Mouse (Mus musculus) ES-E14 (cell line): ENCODE results near the gene Olfr1395. TPM values are rescaled to one million over a fixed set of nuclear protein-coding genes. Genes with fewer than 3 reads are reported as not detected.
A peak's percentile ranks its signal among the peaks of the same experiment; 100 is the strongest.
"Not testable (repeated sequence)": the region's sequence is repeated elsewhere in the genome, so short reads cannot be mapped to it uniquely, and the experiment has no call there.

Experiments used
- DNase-seq: peaks from one replicate; pipeline ENCODE4 v3.0.0-alpha.2; 2013; ENCODE audit warnings: low read depth, low spot score
- H3K27ac ChIP-seq: 2 replicates; pipeline ENCODE4 v1.5.1; 2012; ENCODE audit warnings: low read depth, mild to moderate bottlenecking, low read length, moderate library complexity, mixed read lengths; ENCODE audit not compliant: poor library complexity, insufficient read depth, severe bottlenecking
- H3K36me3 ChIP-seq: 2 replicates; pipeline ENCODE4 v1.6.1; 2012; ENCODE audit warnings: mild to moderate bottlenecking, low read length, moderate library complexity, mixed read lengths; ENCODE audit not compliant: control insufficient read depth, poor library complexity, insufficient read depth, severe bottlenecking
- H3K4me1 ChIP-seq, 2 experiments: fragments of 150-350 bp in 1 of 2; sonication (generic) in 1 of 2; 2 replicates each; pipeline ENCODE4 v1.6.1; 2012; ENCODE audit warnings: low read length in 2 of 2, mild to moderate bottlenecking in 1 of 2, mixed read lengths in 1 of 2; ENCODE audit not compliant: control insufficient read depth in 2 of 2, insufficient read depth in 2 of 2, poor library complexity in 1 of 2
- H3K4me3 ChIP-seq, 2 experiments: fragments of 150-350 bp in 1 of 2; sonication (generic) in 1 of 2; 2 replicates each; pipeline ENCODE4 v1.5.1; 2012; ENCODE audit warnings: low read length in 2 of 2, low read depth in 1 of 2, mild to moderate bottlenecking in 1 of 2, mixed read lengths in 1 of 2; ENCODE audit not compliant: insufficient read depth in 1 of 2, poor library complexity in 1 of 2, severe bottlenecking in 1 of 2
- H3K9ac ChIP-seq: 2 replicates; pipeline ENCODE4 v1.6.1; 2012; ENCODE audit warnings: low read depth, mild to moderate bottlenecking, low read length, mixed read lengths; ENCODE audit not compliant: poor library complexity, insufficient read depth, severe bottlenecking
- H3K9me3 ChIP-seq: fragments of 150-350 bp; sonication (generic); 2 replicates; pipeline ENCODE4 v1.6.1; 2012; ENCODE audit warnings: low read depth, mild to moderate bottlenecking, low read length; ENCODE audit not compliant: control insufficient read depth, insufficient read depth
- CHD2 ChIP-seq: IDR thresholded peaks from 2 replicates; pipeline ENCODE4 v1.6.1; 2014; ENCODE audit warnings: mild to moderate bottlenecking, low read depth, low read length, inconsistent platforms
- HCFC1 ChIP-seq: IDR thresholded peaks from 2 replicates; pipeline ENCODE4 v1.6.1; 2012; ENCODE audit warnings: low read length, inconsistent platforms, borderline replicate concordance; ENCODE audit not compliant: insufficient read depth
- MAFK ChIP-seq: IDR thresholded peaks from 2 replicates; pipeline ENCODE4 v1.6.1; 2014; ENCODE audit warnings: mild to moderate bottlenecking, low read depth, low read length, inconsistent platforms; ENCODE audit not compliant: insufficient read depth
- ZC3H11A ChIP-seq: IDR thresholded peaks from 2 replicates; pipeline ENCODE4 v1.6.1; 2012; ENCODE audit warnings: low read depth, mild to moderate bottlenecking, inconsistent platforms, low read length, borderline replicate concordance
- ZNF384 ChIP-seq: IDR thresholded peaks from 2 replicates; pipeline ENCODE4 v1.6.1; 2012; ENCODE audit warnings: low read depth, low read length, inconsistent platforms
- in situ Hi-C, 2 experiments: fragments of 600-800 bp; cut with MboI; formaldehyde crosslinking; loops; one replicate each; pipeline ENCODE4 v1.15.1; 2025; ENCODE audit warnings: low sequenced_read_pairs in 2 of 2, inconsistent platforms in 1 of 2; ENCODE audit not compliant: unreplicated experiment in 2 of 2
- total RNA-seq: library from RNA; depleted of rRNA; stranded (reverse); fragments of 300-350 nt; gene quantifications from 2 replicates; pipeline ENCODE4 v1.2.3, GENCODE M21; 2012

Gene Olfr1395
- total RNA-seq, 1 experiment = not detected

GRCm38 (mm10) chr11:49156821-49157814, 15.0 kb downstream of the Olfr1395 start:
- H3K27ac ChIP-seq = no peak overlapping the region
- H3K9ac ChIP-seq = no peak overlapping the region
- H3K4me1 ChIP-seq = no peaks in the 10 kb centered on the region
- TF ChIP-seq ZC3H11A (no peak), MAFK (no peak), ZNF384 (no peak), CHD2 (no peak), HCFC1 (no peak)
- no peak for DNase-seq
- H3K36me3 ChIP-seq = no peaks in the 10 kb centered on the region
- no peaks in the 10 kb centered on the region for H3K9me3 ChIP-seq
- in situ Hi-C loops = no loop called here
- no peak overlapping the region for H3K4me3 ChIP-seq

- Histone ChIP-seq H3K4me3 (peak overlapping the region; percentile 50), H3K27ac (no peak overlapping the region), H3K4me1 (peaks cover 0 to 2% of the 10 kb centered on the region in 2 experiments; a peak in 1 of 4 replicates), H3K9ac (peak overlapping the region; percentile 36; the same call in 1 of the 2 replicates), H3K36me3 (no peaks in the 10 kb centered on the region), H3K9me3 (no peaks in the 10 kb centered on the region)
- in situ Hi-C loops = no loop called here
- TF ChIP-seq HCFC1 (no peak), ZNF384 (no peak), MAFK (peak; percentile 83)
- no peak for DNase-seq
These were observed 27.0 kb downstream of the Olfr1395 start for GRCm38 (mm10) chr11:49168839-49169611.

DNA sequence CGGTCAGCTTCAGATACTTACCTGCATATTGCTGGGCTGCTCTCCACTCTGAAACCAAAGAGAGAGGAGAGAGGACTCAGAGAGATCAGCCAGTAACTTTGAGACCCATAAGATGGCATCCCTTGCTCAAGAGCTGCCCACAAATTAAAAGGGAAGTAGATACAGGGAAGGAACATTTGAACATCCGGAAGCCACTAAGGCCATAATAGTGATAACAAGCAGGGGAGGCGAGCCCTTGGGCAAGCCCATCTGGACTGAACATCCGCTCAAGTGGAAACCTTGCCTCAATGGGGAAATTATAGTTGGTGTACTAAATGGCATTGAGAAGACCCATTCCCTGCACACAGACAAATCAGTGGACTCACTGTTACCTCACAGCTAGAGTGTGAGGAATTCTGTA, 28.5 kb downstream of the Olfr1395 start:
- no peak for DNase-seq
- no peaks in the 10 kb centered on the region for H3K9me3 ChIP-seq
- in situ Hi-C loops = no loop called here
- H3K36me3 ChIP-seq = no peaks in the 10 kb centered on the region
- H3K4me1 ChIP-seq = peaks cover 0 to 10% of the 10 kb centered on the region in 2 experiments; a peak in 2 of 4 replicates
- H3K27ac ChIP-seq = no peak overlapping the region
- no peak overlapping the region for H3K4me3 ChIP-seq
- TF ChIP-seq CHD2 = no peak
- TF ChIP-seq ZC3H11A = no peak
- TF ChIP-seq MAFK = no peak
- no peak for TF ChIP-seq HCFC1
- TF ChIP-seq ZNF384 = no peak
- no peak overlapping the region for H3K9ac ChIP-seq

DNA sequence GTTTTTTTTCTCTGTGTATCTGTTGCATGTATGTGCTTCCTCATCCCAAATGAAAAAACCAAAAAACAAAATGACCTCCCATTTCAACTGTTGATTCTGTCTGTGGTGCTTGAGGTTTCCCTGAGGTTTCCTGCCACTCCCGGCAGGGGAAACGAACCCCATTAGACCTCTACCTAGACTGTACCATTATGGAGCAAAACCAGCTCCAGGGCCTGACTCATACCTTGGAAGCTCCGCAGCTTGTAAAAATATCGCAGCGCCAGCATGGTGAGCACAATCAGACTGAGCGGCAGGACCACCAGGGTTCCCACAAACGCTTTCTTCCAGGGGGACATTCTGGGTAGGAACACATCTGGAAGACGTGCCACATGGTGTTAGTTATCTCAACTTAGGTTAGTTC, 33.3 kb downstream of the Olfr1395 start:
- TF ChIP-seq ZC3H11A (no peak), CHD2 (no peak), HCFC1 (no peak), MAFK (no peak), ZNF384 (no peak)
- DNase-seq = no peak
- peaks cover 0 to 8% of the 10 kb centered on the region in 2 experiments; a peak in 2 of 4 replicates for H3K4me1 ChIP-seq
- H3K36me3 ChIP-seq = no peaks in the 10 kb centered on the region
- no peak overlapping the region for H3K9ac ChIP-seq
- H3K4me3 ChIP-seq = no peak overlapping the region
- in situ Hi-C loops = no loop called here
- no peak overlapping the region for H3K27ac ChIP-seq
- H3K9me3 ChIP-seq = no peaks in the 10 kb centered on the region

DNA sequence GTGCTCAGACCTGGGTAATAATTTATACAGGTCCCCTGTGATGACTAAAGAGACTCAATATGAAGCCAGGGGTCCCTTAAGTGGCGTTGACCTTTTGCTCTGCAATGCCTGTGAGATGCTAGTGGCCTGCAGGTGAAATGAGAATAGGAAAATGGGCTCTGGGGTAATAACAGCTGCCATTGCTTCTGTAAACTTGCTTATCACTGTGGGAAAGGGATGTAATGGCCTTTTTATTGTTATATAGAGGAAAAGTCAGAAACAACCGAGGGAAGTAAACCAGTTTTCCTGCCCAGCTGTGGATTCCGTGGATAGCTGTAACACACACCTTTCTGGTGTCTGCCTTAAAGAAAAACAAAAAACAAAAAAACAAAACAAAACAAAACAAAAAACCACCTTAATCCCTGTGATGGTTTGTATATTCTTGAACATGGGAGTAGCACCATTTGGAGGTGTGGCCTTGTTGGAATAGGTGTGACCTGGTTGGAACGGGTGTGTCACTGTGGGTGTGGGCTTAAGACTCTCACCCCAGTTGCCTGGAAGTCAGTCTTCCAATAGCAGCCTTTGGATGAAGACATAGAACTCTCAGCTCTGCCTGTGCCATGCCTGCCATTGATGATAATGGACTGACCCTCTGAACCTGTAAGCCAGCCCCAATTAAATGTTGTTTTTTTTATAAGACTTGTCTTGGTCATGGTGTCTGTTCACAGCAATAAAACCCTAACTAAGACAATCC, 34.1 kb downstream of the Olfr1395 start:
- H3K9me3 ChIP-seq, DNase-seq, H3K9ac ChIP-seq, H3K27ac ChIP-seq, H3K4me3 ChIP-seq, H3K36me3 ChIP-seq, H3K4me1 ChIP-seq, in situ Hi-C loops: not testable (repeated sequence)
